Comparison of ENCODE assay signal across 26 mouse cellular contexts in genomic region chr6:38825886-38826285, GRCm38 (mm10).
"Had no signal": no experiment of that assay in that cellular context is flagged by ENCODE, and none has a peak within 500 bp of the region (broad histone marks: within the 10 kb centered on the region; RNA-seq: fewer than 3 reads in every experiment).

No protein-coding gene starts in this region.

- H3K4me2 ChIP-seq: heart, embryonic 12.5 days; hindbrain, embryonic 12.5 days; hindbrain, embryonic 14.5 days; intestine, embryonic 15.5 days; limb, embryonic 13.5 days; limb, embryonic 15.5 days; liver, embryonic 12.5 days had no signal

- H3K4me1 ChIP-seq: hindbrain, embryonic 12.5 days had no signal

- H3K27me3 ChIP-seq: heart, embryonic 12.5 days; hindbrain, embryonic 12.5 days; intestine, embryonic 15.5 days; limb, embryonic 13.5 days; limb, embryonic 15.5 days; liver, embryonic 12.5 days had no signal

- ATAC-seq: hindbrain, embryonic 16.5 days; inflammation-experienced regulatory T-cells, adult 6 months; intestine, embryonic 15.5 days; intestine, postnatal 0 days; liver, embryonic 12.5 days had no signal

- H3K9ac ChIP-seq: heart, embryonic 12.5 days; hindbrain, embryonic 12.5 days; hindbrain, embryonic 14.5 days; intestine, embryonic 15.5 days; limb, embryonic 13.5 days; limb, embryonic 15.5 days; liver, embryonic 12.5 days; liver, embryonic 14.5 days had no signal

- H3K36me3 ChIP-seq: heart, embryonic 10.5 days; heart, embryonic 12.5 days; hindbrain, embryonic 12.5 days; intestine, embryonic 15.5 days; limb, embryonic 15.5 days had no signal

- H3K9me3 ChIP-seq: heart, embryonic 10.5 days; heart, embryonic 12.5 days; hindbrain, embryonic 10.5 days; hindbrain, embryonic 12.5 days; intestine, embryonic 15.5 days; limb, embryonic 13.5 days; limb, embryonic 15.5 days; liver, embryonic 12.5 days had no signal

- H3K4me3 ChIP-seq: gastrocnemius, adult 2 months; heart, embryonic 10.5 days; heart, embryonic 12.5 days; hindbrain, embryonic 10.5 days; hindbrain, embryonic 12.5 days; intestine, embryonic 15.5 days; layer of hippocampus, adult 2 months; limb, embryonic 13.5 days; limb, embryonic 15.5 days; liver, embryonic 12.5 days had no signal

- DNase-seq: gastrocnemius, adult 2 months; gastrocnemius, postnatal 14 days; gastrocnemius, postnatal 36 days; heart, adult 18-20 months; heart, postnatal 10 days; heart, postnatal 4 days; kidney, adult 18-20 months; kidney, adult 8-10 months; kidney, postnatal 10 days; kidney, postnatal 25 days; kidney, postnatal 4 days; left cerebral cortex, postnatal 4 days had no signal

- H3K27ac ChIP-seq: gastrocnemius, adult 2 months; heart, embryonic 10.5 days; hindbrain, embryonic 10.5 days; hindbrain, embryonic 12.5 days; hindbrain, embryonic 14.5 days; intestine, embryonic 15.5 days; layer of hippocampus, adult 2 months; limb, embryonic 13.5 days; limb, embryonic 15.5 days; liver, embryonic 12.5 days; liver, embryonic 14.5 days had no signal
